In genomic region chr5:26171662-26172384, GRCm38 (mm10) we compare ENCODE assay signal across 22 mouse cellular contexts. TPM values are rescaled to one million over a fixed set of nuclear protein-coding genes. Genes with fewer than 3 reads are reported as not detected.
DNase-seq lines count a peak whose midpoint lies in the region; ATAC-seq lines count a peak whose summit lies in the region.
"Had no signal": no experiment of that assay in that cellular context is flagged by ENCODE, and none has a peak within 500 bp of the region (broad histone marks: within the 10 kb centered on the region; RNA-seq: fewer than 3 reads in every experiment).

No protein-coding gene starts in this region.

- no peaks in the 10 kb centered on the region for H3K27me3 ChIP-seq in embryonic facial prominence, embryonic 12.5 days
- no peaks in the 10 kb centered on the region for H3K27me3 ChIP-seq in embryonic facial prominence, embryonic 10.5 days (replicated peaks; ENCODE audit: low read depth, poor library complexity, severe bottlenecking)
- no peaks in the 10 kb centered on the region for H3K27me3 ChIP-seq in hindbrain, embryonic 14.5 days (ENCODE audit: control insufficient read depth, insufficient read depth, low read length)
- H3K27me3 ChIP-seq in hindbrain, embryonic 11.5 days (ENCODE audit: control insufficient read depth, insufficient read depth, low read length) = no peaks in the 10 kb centered on the region
- H3K27me3 ChIP-seq in midbrain, embryonic 13.5 days = no peaks in the 10 kb centered on the region
- H3K27me3 ChIP-seq in midbrain, embryonic 16.5 days (ENCODE audit: control insufficient read depth, insufficient read depth, low read depth, low read length) = no peaks in the 10 kb centered on the region
- H3K27me3 ChIP-seq in neural tube, embryonic 15.5 days (replicated peaks) = no peaks in the 10 kb centered on the region
- H3K27me3 ChIP-seq: embryonic facial prominence, embryonic 13.5 days; heart, embryonic 15.5 days; intestine, embryonic 15.5 days had no signal

- H3K4me3 ChIP-seq in embryonic facial prominence, embryonic 12.5 days = no peak overlapping the region
- no peak overlapping the region for H3K4me3 ChIP-seq in embryonic facial prominence, embryonic 10.5 days
- H3K4me3 ChIP-seq in hindbrain, embryonic 14.5 days (replicated peaks; ENCODE audit: low read length) = no peak overlapping the region
- H3K4me3 ChIP-seq in hindbrain, embryonic 11.5 days (ENCODE audit: low read depth, low read length) = no peak overlapping the region
- H3K4me3 ChIP-seq in midbrain, embryonic 13.5 days (replicated peaks) = no peak overlapping the region
- no peak overlapping the region for H3K4me3 ChIP-seq in midbrain, embryonic 16.5 days (ENCODE audit: low read depth, low read length)
- no peak overlapping the region for H3K4me3 ChIP-seq in neural tube, embryonic 15.5 days (replicated peaks)
- H3K4me3 ChIP-seq: embryonic facial prominence, embryonic 13.5 days; gastrocnemius, adult 2 months; heart, embryonic 15.5 days; intestine, embryonic 15.5 days had no signal

- no peak overlapping the region for H3K27ac ChIP-seq in embryonic facial prominence, embryonic 12.5 days
- no peak overlapping the region for H3K27ac ChIP-seq in embryonic facial prominence, embryonic 10.5 days (replicated peaks)
- H3K27ac ChIP-seq in hindbrain, embryonic 14.5 days = no peak overlapping the region
- H3K27ac ChIP-seq in hindbrain, embryonic 11.5 days (ENCODE audit: low read depth, low read length) = no peak overlapping the region
- no peak overlapping the region for H3K27ac ChIP-seq in midbrain, embryonic 13.5 days
- H3K27ac ChIP-seq in midbrain, embryonic 16.5 days (ENCODE audit: low read length) = no peak overlapping the region
- no peak overlapping the region for H3K27ac ChIP-seq in neural tube, embryonic 15.5 days (replicated peaks)
- H3K27ac ChIP-seq: embryonic facial prominence, embryonic 13.5 days; gastrocnemius, adult 2 months; heart, embryonic 15.5 days; intestine, embryonic 15.5 days had no signal

- no peak overlapping the region for H3K4me2 ChIP-seq in embryonic facial prominence, embryonic 12.5 days (replicated peaks)
- no peak overlapping the region for H3K4me2 ChIP-seq in hindbrain, embryonic 14.5 days (replicated peaks)
- H3K4me2 ChIP-seq in hindbrain, embryonic 11.5 days (replicated peaks; ENCODE audit: low read depth, low read length) = no peak overlapping the region
- H3K4me2 ChIP-seq in midbrain, embryonic 13.5 days (replicated peaks) = no peak overlapping the region
- no peak overlapping the region for H3K4me2 ChIP-seq in midbrain, embryonic 16.5 days (ENCODE audit: low read length)
- H3K4me2 ChIP-seq in neural tube, embryonic 15.5 days = no peak overlapping the region
- H3K4me2 ChIP-seq: embryonic facial prominence, embryonic 13.5 days; heart, embryonic 15.5 days; intestine, embryonic 15.5 days had no signal

- no peaks in the 10 kb centered on the region for H3K4me1 ChIP-seq in embryonic facial prominence, embryonic 12.5 days
- H3K4me1 ChIP-seq in embryonic facial prominence, embryonic 10.5 days = no peaks in the 10 kb centered on the region
- no peaks in the 10 kb centered on the region for H3K4me1 ChIP-seq in hindbrain, embryonic 14.5 days (replicated peaks; ENCODE audit: control insufficient read depth, insufficient read depth, low read length)
- H3K4me1 ChIP-seq in hindbrain, embryonic 11.5 days (replicated peaks; ENCODE audit: control insufficient read depth, insufficient read depth, low read length) = no peaks in the 10 kb centered on the region
- H3K4me1 ChIP-seq in midbrain, embryonic 13.5 days (replicated peaks) = no peaks in the 10 kb centered on the region
- no peaks in the 10 kb centered on the region for H3K4me1 ChIP-seq in midbrain, embryonic 16.5 days (ENCODE audit: control insufficient read depth, insufficient read depth, low read length)
- peaks cover 12% of the 10 kb centered on the region for H3K4me1 ChIP-seq in neural tube, embryonic 15.5 days
- H3K4me1 ChIP-seq: embryonic facial prominence, embryonic 13.5 days; heart, embryonic 15.5 days; intestine, embryonic 15.5 days had no signal

- no peak for DNase-seq in embryonic facial prominence, embryonic 10.5 days (ENCODE audit: low spot score)
- no peak for DNase-seq in hindbrain, embryonic 14.5 days (ENCODE audit: low spot score)
- DNase-seq in hindbrain, embryonic 11.5 days (ENCODE audit: low spot score) = no peak
- DNase-seq: adrenal gland, adult 8-10 months; adrenal gland, postnatal 36 days; B cell, adult 2 months; cerebellum, adult 11 months; cerebellum, adult 8-10 months; cerebellum, postnatal 14 days; embryo, embryonic 11 days; gastrocnemius, adult 2 months; gastrocnemius, postnatal 25 days had no signal

- no peaks in the 10 kb centered on the region for H3K36me3 ChIP-seq in embryonic facial prominence, embryonic 12.5 days
- H3K36me3 ChIP-seq in embryonic facial prominence, embryonic 10.5 days (replicated peaks) = no peaks in the 10 kb centered on the region
- no peaks in the 10 kb centered on the region for H3K36me3 ChIP-seq in hindbrain, embryonic 14.5 days (replicated peaks; ENCODE audit: control insufficient read depth, insufficient read depth)
- no peaks in the 10 kb centered on the region for H3K36me3 ChIP-seq in hindbrain, embryonic 11.5 days (ENCODE audit: control insufficient read depth, insufficient read depth, low read length)
- no peaks in the 10 kb centered on the region for H3K36me3 ChIP-seq in midbrain, embryonic 13.5 days
- no peaks in the 10 kb centered on the region for H3K36me3 ChIP-seq in midbrain, embryonic 16.5 days (ENCODE audit: control insufficient read depth, insufficient read depth, low read length)
- H3K36me3 ChIP-seq in neural tube, embryonic 15.5 days = no peaks in the 10 kb centered on the region
- H3K36me3 ChIP-seq: embryonic facial prominence, embryonic 13.5 days; G1E; heart, embryonic 15.5 days; intestine, embryonic 15.5 days had no signal

- H3K9ac ChIP-seq in embryonic facial prominence, embryonic 12.5 days = no peak overlapping the region
- H3K9ac ChIP-seq in hindbrain, embryonic 14.5 days = no peak overlapping the region
- H3K9ac ChIP-seq in hindbrain, embryonic 11.5 days (ENCODE audit: low read depth, low read length) = no peak overlapping the region
- H3K9ac ChIP-seq in midbrain, embryonic 13.5 days (replicated peaks) = no peak overlapping the region
- no peak overlapping the region for H3K9ac ChIP-seq in midbrain, embryonic 16.5 days (ENCODE audit: low read depth, low read length)
- H3K9ac ChIP-seq in neural tube, embryonic 15.5 days (replicated peaks) = no peak overlapping the region
- H3K9ac ChIP-seq: embryonic facial prominence, embryonic 13.5 days; heart, embryonic 15.5 days; intestine, embryonic 15.5 days had no signal

- 68% methylated on average over 5 of the region's 5 CpGs for WGBS in embryonic facial prominence, embryonic 12.5 days
- 71% methylated on average over 5 of the region's 5 CpGs for WGBS in embryonic facial prominence, embryonic 10.5 days
- WGBS in hindbrain, embryonic 14.5 days = 58% methylated on average over 5 of the region's 5 CpGs
- WGBS in hindbrain, embryonic 11.5 days = 75% methylated on average over 5 of the region's 5 CpGs
- 63% methylated on average over 5 of the region's 5 CpGs for WGBS in midbrain, embryonic 13.5 days
- whole genome bisulfite sequencing in midbrain, embryonic 16.5 days = 55% methylated on average over 5 of the region's 5 CpGs
- WGBS in neural tube, embryonic 15.5 days = 67% methylated on average over 5 of the region's 5 CpGs

- H3K9me3 ChIP-seq in embryonic facial prominence, embryonic 12.5 days = no peaks in the 10 kb centered on the region
- H3K9me3 ChIP-seq in embryonic facial prominence, embryonic 10.5 days = no peaks in the 10 kb centered on the region
- H3K9me3 ChIP-seq in hindbrain, embryonic 14.5 days (ENCODE audit: control insufficient read depth, low read length) = no peaks in the 10 kb centered on the region
- no peaks in the 10 kb centered on the region for H3K9me3 ChIP-seq in hindbrain, embryonic 11.5 days (ENCODE audit: control insufficient read depth, low read length)
- no peaks in the 10 kb centered on the region for H3K9me3 ChIP-seq in midbrain, embryonic 13.5 days
- H3K9me3 ChIP-seq in midbrain, embryonic 16.5 days (replicated peaks; ENCODE audit: control insufficient read depth, low read length, poor library complexity, severe bottlenecking) = no peaks in the 10 kb centered on the region
- H3K9me3 ChIP-seq in neural tube, embryonic 15.5 days (replicated peaks) = no peaks in the 10 kb centered on the region
- H3K9me3 ChIP-seq: embryonic facial prominence, embryonic 13.5 days; heart, embryonic 15.5 days; intestine, embryonic 15.5 days had no signal

- ATAC-seq in embryonic facial prominence, embryonic 12.5 days (ENCODE audit: insufficient number of reproducible peaks, insufficient read depth, low FRiP score, low TSS enrichment) = 0 out of 2 replicates have a peak, but pooled peaks have one; percentile 41
- peak; percentile 57; the same call in 1 of the 2 replicates for ATAC-seq in hindbrain, embryonic 14.5 days (ENCODE audit: low FRiP score)
- ATAC-seq in hindbrain, embryonic 11.5 days (ENCODE audit: low FRiP score) = no peak
- ATAC-seq in midbrain, embryonic 13.5 days = 0 out of 2 replicates have a peak, but pooled peaks have one; percentile 20
- no peak for ATAC-seq in midbrain, embryonic 16.5 days
- ATAC-seq in neural tube, embryonic 15.5 days (ENCODE audit: low FRiP score) = peak; percentile 46; the same call in 1 of the 2 replicates
- ATAC-seq: CD4-positive, CD25-positive, alpha-beta regulatory T cell, adult 4 months; forebrain, embryonic 14.5 days; intestine, embryonic 15.5 days had no signal

RNA-seq across cellular contexts. Expression of gene Gm10220, which starts 50.6 kb away (rescaled TPM):
- not detected in 2 replicates for polyA plus RNA-seq in embryonic facial prominence, embryonic 12.5 days (2016; fragmentation: Nextera tagmentation; extraction: Ambion mirVana)
- 0.06 TPM in 1 of 2 replicates, not detected in the other for polyA plus RNA-seq in embryonic facial prominence, embryonic 10.5 days (2016; fragmentation: Nextera tagmentation; extraction: Ambion mirVana)
- not detected in 2 replicates for polyA plus RNA-seq in hindbrain, embryonic 14.5 days (2014; fragmentation: Nextera tagmentation; extraction: Ambion mirVana)
- 0.12 TPM in 1 of 2 replicates, not detected in the other for polyA plus RNA-seq in hindbrain, embryonic 11.5 days (2014; fragmentation: Nextera tagmentation; extraction: Ambion mirVana)
- 0.16 TPM in 1 of 2 replicates, not detected in the other for polyA plus RNA-seq in midbrain, embryonic 13.5 days (2015; fragmentation: Nextera tagmentation; extraction: Ambion mirVana)
- polyA plus RNA-seq in midbrain, embryonic 16.5 days (2015; fragmentation: Nextera tagmentation; extraction: Ambion mirVana) = 0.14 and 0.22 TPM in 2 replicates
- polyA plus RNA-seq in neural tube, embryonic 15.5 days (2015; fragmentation: Nextera tagmentation; extraction: Ambion mirVana) = 0.18 and 0.19 TPM in 2 replicates
- polyA plus RNA-seq: CD4-positive, CD25-positive, alpha-beta regulatory T cell, adult 4 months; forebrain, embryonic 14.5 days; G1E; intestine, embryonic 15.5 days had no signal

Comparison
In these comparisons a context has a peak if more than half of its experiments do, and no peak if none do; other contexts are left out.
1. ATAC-seq: peak in embryonic facial prominence, embryonic 12.5 days (single experiment), hindbrain, embryonic 14.5 days (single experiment), midbrain, embryonic 13.5 days (single experiment) and neural tube, embryonic 15.5 days (single experiment); none in hindbrain, embryonic 11.5 days (single experiment) and midbrain, embryonic 16.5 days (single experiment).